Mouse (Mus musculus) neural tube, embryonic 12.5 days (tissue): Measurements from ENCODE around the gene Zp3. TPM values are rescaled to one million over a fixed set of nuclear protein-coding genes. Genes with fewer than 3 reads are reported as not detected.

Experiments used
- ATAC-seq: fragments of 200-750 bp; cut with Nextera tagmentation; 2 replicates; pipeline ENCODE4 v1.8.0; 2017; ENCODE audit warnings: low read depth, mild to moderate bottlenecking, moderate TSS enrichment, moderate library complexity; ENCODE audit not compliant: low FRiP score
- H3K27ac ChIP-seq: fragments of 300-500 bp; sonication (generic); 2 replicates; pipeline ENCODE4 v1.5.1; 2016
- H3K27me3 ChIP-seq: fragments of 300-500 bp; sonication (generic); replicated peaks from 2 replicates; pipeline ENCODE4 v1.6.1; 2016; ENCODE audit warnings: mild to moderate bottlenecking
- H3K36me3 ChIP-seq: fragments of 300-500 bp; sonication (generic); 2 replicates; pipeline ENCODE4 v1.6.1; 2016; ENCODE audit warnings: mild to moderate bottlenecking
- H3K4me1 ChIP-seq: fragments of 300-500 bp; sonication (generic); 2 replicates; pipeline ENCODE4 v1.6.1; 2016
- H3K4me2 ChIP-seq: fragments of 300-500 bp; sonication (generic); replicated peaks from 2 replicates; pipeline ENCODE4 v1.6.1; 2016; ENCODE audit warnings: mild to moderate bottlenecking
- H3K4me3 ChIP-seq: fragments of 300-500 bp; sonication (generic); 2 replicates; pipeline ENCODE4 v1.5.1; 2016
- H3K9ac ChIP-seq: fragments of 300-500 bp; sonication (generic); 2 replicates; pipeline ENCODE4 v1.6.1; 2016; ENCODE audit warnings: mild to moderate bottlenecking
- H3K9me3 ChIP-seq: fragments of 300-500 bp; sonication (generic); 2 replicates; pipeline ENCODE4 v1.6.1; 2016; ENCODE audit warnings: mild to moderate bottlenecking
- WGBS: fragments of 180-500 bp; shearing (Covaris S2); methylation state at CpG from one replicate; pipeline ENCODE4 v1.1.7; 2016; 5-methylcytosine and 5-hydroxymethylcytosine counted together
- polyA plus RNA-seq: library from polyadenylated mRNA; unstranded; fragments of >200 nt; fragmentation: Nextera tagmentation; extraction: Ambion mirVana; gene quantifications from 2 replicates; pipeline ENCODE4 v1.2.1, GENCODE M21; 2016

Zp3 gene
- polyA plus RNA-seq, 1 experiment from 2014 or later: not detected

DNA sequence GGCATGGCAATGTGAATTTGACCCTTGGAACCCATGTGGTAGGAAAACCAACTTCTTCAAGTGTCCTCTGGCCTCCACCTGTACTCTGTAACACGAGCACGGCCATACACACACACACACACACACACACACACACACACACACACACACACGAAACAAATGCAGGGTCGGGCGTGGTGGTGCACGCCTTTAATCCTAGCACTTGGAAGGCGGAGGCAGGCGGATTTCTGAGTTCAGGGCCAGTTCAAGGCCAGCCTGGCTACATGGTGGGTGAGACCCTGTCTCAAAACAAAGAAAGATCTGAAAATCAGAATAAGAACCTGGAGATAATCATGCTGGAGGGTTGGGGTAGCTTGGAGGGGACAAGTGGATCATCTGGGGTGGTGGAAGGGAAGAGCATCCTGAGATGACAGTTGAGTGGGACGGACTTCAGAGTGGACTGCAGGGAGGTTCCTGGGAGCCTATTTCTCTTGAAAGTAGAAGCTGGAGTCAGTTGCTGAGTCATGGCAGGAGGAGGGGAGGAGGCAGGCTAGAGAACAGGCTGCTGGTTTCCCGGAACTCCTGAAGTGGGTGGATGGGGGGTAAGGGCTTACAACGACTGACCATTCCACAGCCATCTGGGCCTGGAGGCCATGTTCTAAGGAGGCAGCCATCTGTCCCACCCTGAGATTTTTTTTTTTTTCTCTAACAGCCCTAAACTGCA lies 29.0 kb upstream of the Zp3 start:
- WGBS: 82% methylated on average over 11 of the region's 11 CpGs
- no peaks in the 10 kb centered on the region for H3K27me3 ChIP-seq
- no peaks in the 10 kb centered on the region for H3K9me3 ChIP-seq
- no peaks in the 10 kb centered on the region for H3K36me3 ChIP-seq
- no peak overlapping the region for H3K4me2 ChIP-seq
- H3K27ac ChIP-seq: no peak overlapping the region
- H3K4me1 ChIP-seq: peaks cover 9% of the 10 kb centered on the region; the same call in 1 of the 2 replicates
- ATAC-seq: no peak
- H3K4me3 ChIP-seq: no peak overlapping the region
- no peak overlapping the region for H3K9ac ChIP-seq

DNA sequence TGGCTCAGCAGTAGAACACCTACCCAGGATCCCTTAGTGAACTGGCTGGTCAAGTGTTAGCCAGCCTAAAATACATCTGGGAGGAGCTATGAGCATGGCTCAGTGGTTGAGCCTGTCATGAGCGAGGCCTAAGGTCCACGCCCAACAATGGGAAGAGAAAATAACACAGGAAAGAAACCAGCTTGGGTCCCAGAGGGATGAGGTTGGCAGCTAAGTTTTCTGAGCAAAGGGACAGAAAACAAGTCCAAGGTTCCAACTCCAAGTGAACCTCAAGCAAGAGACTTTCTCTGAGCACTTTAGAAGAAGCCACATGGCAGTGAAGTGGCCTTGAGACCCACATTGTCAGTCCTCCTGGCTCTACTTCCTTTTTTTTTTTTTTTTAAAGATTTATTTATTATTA lies 28.2 kb upstream of the Zp3 start:
- no peaks in the 10 kb centered on the region for H3K27me3 ChIP-seq
- no peaks in the 10 kb centered on the region for H3K9me3 ChIP-seq
- peaks cover under 1% of the 10 kb centered on the region; the same call in 1 of the 2 replicates for H3K4me1 ChIP-seq
- ATAC-seq: no peak
- H3K36me3 ChIP-seq: no peaks in the 10 kb centered on the region
- H3K4me3 ChIP-seq: no peak overlapping the region
- H3K4me2 ChIP-seq: no peak overlapping the region
- 94% methylated on average over 2 of the region's 2 CpGs for WGBS
- no peak overlapping the region for H3K9ac ChIP-seq
- no peak overlapping the region for H3K27ac ChIP-seq

DNA sequence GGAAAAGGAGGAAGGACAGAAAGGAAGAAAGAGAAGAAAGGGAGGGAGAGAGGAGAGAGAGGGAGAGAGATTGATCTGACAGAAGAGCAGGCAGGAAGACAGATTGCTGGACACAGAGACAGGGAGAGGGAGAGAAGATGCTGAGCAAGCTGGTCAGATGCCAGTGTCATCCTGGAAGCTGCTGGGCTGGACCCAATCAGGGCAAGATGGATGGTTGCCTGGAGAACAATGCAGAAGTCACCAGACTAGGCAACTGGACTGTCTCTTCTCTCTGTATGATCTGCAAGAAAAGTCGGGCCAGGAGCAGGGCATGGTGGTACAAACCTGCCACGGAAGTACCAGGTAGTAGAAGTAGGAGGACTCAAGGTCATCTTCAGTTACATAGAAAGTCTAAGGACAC lies 27.1 kb upstream of the Zp3 start:
- WGBS: 89% methylated on average over 2 of the region's 2 CpGs
- H3K9ac ChIP-seq: no peak overlapping the region
- H3K4me2 ChIP-seq: no peak overlapping the region
- H3K27ac ChIP-seq: no peak overlapping the region
- no peak for ATAC-seq
- no peaks in the 10 kb centered on the region for H3K9me3 ChIP-seq
- no peaks in the 10 kb centered on the region for H3K36me3 ChIP-seq
- no peak overlapping the region for H3K4me3 ChIP-seq
- H3K4me1 ChIP-seq: no peaks in the 10 kb centered on the region
- H3K27me3 ChIP-seq: no peaks in the 10 kb centered on the region

DNA sequence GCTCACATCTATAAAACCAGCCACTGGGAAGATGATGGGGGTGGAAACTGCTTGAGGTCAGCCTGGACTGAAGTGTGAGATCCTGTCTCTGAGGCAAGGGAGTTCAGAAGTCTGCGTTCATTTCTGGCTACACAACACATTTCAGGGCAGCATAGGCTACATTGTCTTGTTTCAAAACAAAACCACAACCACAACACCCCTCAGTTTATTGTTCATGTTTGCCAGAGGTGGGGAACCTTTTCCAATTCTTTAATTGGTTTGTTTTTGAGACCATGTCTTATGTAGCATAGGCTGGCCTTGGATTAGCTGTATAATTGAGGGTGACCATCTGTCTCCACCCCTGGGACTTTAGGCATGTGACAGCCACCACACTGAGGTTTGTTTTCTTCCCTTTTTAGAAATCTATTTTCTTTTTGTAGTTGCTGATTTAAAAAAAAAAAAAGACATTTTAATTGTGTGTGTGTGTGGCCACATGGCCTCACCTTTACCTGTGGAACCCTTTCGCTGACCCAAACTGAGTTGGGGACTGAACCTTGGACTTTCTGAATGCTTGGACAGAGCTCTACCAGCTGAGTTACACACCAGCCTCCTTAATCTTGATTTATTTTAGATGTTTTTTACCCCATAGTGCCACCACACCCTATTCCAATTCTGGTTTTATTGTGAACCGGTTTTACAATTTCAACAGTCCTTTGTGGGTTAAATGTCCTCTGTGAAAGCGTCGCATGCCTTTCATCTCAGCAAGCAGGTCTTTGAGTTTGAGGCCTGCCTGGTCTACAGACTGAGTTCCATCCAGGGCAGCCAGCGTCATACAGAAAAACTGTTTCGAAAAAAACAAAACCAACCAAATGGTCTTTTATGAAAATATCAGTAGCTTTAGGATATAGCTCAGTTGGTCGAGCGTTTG lies 23.3 kb upstream of the Zp3 start:
- Histone ChIP-seq H3K27ac (peak overlapping the region; percentile 51; the same call in 1 of the 2 replicates), H3K4me2 (peak overlapping the region; percentile 53), H3K4me1 (peaks cover under 1% of the 10 kb centered on the region; the same call in 1 of the 2 replicates), H3K27me3 (no peaks in the 10 kb centered on the region), H3K4me3 (0 out of 2 replicates have a peak overlapping the region, but pooled peaks have one; percentile 24), H3K9me3 (no peaks in the 10 kb centered on the region), H3K9ac (no peak overlapping the region), H3K36me3 (no peaks in the 10 kb centered on the region)
- WGBS: 78% methylated on average over 9 of the region's 9 CpGs
- no peak for ATAC-seq

DNA sequence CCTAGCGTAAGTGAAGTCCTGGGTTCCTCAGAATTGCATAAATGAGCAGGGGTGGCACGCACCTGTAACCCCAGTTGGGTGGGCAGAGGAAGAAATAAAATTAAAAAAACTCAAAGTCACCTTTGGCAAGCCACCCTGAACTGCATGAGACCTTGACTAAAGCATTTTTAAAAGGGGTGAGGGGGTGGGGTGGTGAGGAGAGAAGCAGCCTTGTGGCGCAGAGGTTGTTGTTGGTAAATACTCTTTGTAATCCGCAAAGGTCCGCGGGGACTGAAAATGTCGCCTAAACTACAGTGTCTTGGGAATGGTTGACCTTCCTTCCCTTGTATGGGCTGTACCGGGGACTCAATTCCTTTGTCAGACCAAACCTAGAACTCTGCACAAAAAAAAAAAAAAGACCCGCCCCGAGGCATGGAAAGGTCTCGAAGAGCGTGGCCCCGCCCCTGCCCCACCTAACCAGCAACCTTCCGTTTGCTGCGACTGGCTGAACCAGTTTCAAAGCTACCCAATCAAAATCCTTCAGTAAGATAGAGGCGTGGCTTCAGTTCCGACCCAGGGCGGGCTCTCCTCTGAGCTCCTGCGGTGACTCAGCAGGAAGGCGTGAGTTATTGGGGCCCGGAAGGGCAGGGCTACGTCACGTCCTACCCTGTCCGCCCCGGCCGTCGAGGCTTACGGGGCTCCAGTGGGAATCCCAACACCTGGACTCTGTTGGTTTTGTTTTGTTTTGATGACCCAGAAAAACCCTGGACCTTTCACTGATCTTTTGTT lies 22.5 kb upstream of the Zp3 start:
- ATAC-seq: peak; percentile 74
- Histone ChIP-seq H3K4me3 (peak overlapping the region; percentile 24), H3K27me3 (no peaks in the 10 kb centered on the region), H3K9me3 (no peaks in the 10 kb centered on the region), H3K9ac (no peak overlapping the region), H3K27ac (peak overlapping the region; percentile 51; the same call in 1 of the 2 replicates), H3K36me3 (no peaks in the 10 kb centered on the region), H3K4me1 (peaks cover 6% of the 10 kb centered on the region), H3K4me2 (peak overlapping the region; percentile 53)
- 9% methylated on average over 28 of the region's 28 CpGs for WGBS

DNA sequence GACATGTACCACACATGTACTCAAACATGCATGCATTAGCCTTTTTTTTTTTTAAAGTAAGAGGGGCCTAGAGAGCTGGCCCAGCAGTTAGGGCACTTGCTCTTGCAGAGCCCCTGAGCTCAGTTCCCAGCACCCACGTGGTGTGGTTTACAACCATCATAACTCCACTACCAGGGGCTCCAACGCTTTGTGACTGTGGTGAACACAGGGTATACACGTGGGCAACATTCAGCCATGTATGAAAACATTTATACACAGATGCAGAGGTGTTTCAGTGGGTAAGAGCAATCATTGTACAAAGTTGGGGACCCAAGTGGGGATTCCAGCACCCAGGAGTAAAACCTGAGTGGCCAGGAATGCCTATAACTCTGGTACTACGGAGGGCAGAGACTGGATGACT lies 21.5 kb upstream of the Zp3 start:
- Histone ChIP-seq H3K4me1 (peaks cover 11% of the 10 kb centered on the region), H3K9me3 (no peaks in the 10 kb centered on the region), H3K36me3 (no peaks in the 10 kb centered on the region), H3K4me2 (peak overlapping the region; percentile 53; the same call in 1 of the 2 replicates), H3K4me3 (no peak overlapping the region), H3K9ac (no peak overlapping the region), H3K27me3 (no peaks in the 10 kb centered on the region), H3K27ac (no peak overlapping the region)
- no peak for ATAC-seq
- 86% methylated on average over 4 of the region's 4 CpGs for WGBS

DNA sequence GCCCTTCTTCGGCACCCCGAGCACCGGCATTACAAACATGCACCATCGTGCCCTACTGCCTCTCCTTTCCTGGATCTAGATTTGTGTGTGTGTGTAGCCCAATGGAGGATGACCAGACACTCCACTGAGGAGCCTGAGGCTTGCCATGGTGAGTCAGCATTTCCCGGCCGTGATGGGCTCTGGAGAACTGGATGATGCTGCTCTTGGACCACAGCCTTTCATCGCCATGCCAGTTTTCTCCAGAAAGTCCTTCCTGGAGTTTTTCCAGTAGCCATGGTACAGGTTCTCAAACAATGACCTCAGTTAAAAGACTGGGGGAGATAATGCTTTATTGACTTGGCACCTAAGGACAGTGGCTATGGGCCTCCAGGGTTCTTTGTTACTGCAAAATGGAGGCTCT lies 20.0 kb upstream of the Zp3 start:
- Histone ChIP-seq H3K27me3 (no peaks in the 10 kb centered on the region; the same call in 1 of the 2 replicates), H3K36me3 (no peaks in the 10 kb centered on the region), H3K9me3 (no peaks in the 10 kb centered on the region), H3K4me1 (peaks cover 11% of the 10 kb centered on the region), H3K4me2 (no peak overlapping the region), H3K4me3 (no peak overlapping the region), H3K27ac (no peak overlapping the region), H3K9ac (no peak overlapping the region)
- no peak for ATAC-seq
- WGBS: 96% methylated on average over 7 of the region's 7 CpGs

DNA sequence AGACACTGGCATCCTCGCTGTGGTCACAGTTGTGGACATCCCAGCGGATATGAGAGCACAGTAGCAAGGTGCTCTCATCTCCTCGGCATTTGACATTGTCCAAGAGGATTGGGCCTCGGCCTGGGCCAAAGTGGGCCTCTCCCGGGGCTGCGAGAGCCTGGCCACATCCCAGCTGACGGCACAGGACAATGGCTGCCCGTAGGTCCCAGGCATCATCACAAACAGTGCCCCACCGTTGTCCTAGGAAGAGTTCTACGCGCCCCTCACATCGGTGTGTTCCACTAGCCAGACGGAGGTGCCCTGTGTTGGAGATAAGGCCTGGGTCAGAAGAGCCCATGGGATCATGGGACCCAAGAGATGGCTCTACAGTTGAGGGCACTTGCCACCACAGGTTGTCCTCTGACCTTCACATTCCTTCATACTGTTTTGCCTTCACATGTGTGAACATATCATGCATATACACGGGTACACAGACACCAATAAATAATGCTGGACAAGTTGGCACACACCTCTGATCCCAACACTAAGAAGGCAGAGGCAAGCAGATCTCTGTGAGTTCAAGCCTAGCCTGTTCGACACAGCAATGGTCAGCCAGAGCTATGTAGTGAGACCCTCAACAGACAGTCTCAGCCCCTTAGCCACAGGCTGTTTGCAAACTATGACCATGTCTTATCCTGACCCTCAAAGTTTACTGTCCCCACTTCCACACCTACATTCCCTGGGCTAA lies 18.8 kb upstream of the Zp3 start:
- no peak overlapping the region for H3K4me3 ChIP-seq
- no peak overlapping the region for H3K9ac ChIP-seq
- H3K4me1 ChIP-seq: peaks cover 11% of the 10 kb centered on the region
- ATAC-seq: no peak
- H3K36me3 ChIP-seq: no peaks in the 10 kb centered on the region
- WGBS: 95% methylated on average over 15 of the region's 15 CpGs
- H3K27me3 ChIP-seq: no peaks in the 10 kb centered on the region; the same call in 1 of the 2 replicates
- H3K9me3 ChIP-seq: no peaks in the 10 kb centered on the region
- H3K4me2 ChIP-seq: peak overlapping the region; percentile 96; the same call in 1 of the 2 replicates
- H3K27ac ChIP-seq: no peak overlapping the region

DNA sequence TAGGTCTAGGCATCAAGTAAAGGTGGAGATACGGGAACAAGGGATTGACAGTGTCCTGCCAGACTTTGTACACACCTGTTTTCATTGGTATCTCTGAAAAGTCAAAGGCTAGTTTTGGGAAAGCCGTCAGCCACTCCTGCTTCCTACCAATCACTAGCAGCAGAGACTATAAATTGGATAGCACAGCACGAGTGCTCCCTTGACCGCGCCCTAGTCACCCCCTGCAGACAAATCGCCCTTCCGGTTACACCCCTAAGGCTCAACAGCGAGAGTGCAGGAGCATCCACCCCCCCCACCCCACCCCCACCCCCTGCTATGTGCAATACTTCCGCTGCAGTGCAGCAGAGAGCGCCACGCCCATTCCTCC lies 17.8 kb upstream of the Zp3 start:
- Histone ChIP-seq H3K9ac (0 out of 2 replicates have a peak overlapping the region, but pooled peaks have one; percentile 35), H3K4me3 (peak overlapping the region; percentile 58), H3K27me3 (no peaks in the 10 kb centered on the region; the same call in 1 of the 2 replicates), H3K4me1 (peaks cover 11% of the 10 kb centered on the region), H3K4me2 (peak overlapping the region; percentile 96), H3K9me3 (no peaks in the 10 kb centered on the region), H3K27ac (peak overlapping the region; percentile 94), H3K36me3 (no peaks in the 10 kb centered on the region)
- WGBS: 1% methylated on average over 11 of the region's 11 CpGs
- peak; percentile 2; the same call in 1 of the 2 replicates for ATAC-seq

DNA sequence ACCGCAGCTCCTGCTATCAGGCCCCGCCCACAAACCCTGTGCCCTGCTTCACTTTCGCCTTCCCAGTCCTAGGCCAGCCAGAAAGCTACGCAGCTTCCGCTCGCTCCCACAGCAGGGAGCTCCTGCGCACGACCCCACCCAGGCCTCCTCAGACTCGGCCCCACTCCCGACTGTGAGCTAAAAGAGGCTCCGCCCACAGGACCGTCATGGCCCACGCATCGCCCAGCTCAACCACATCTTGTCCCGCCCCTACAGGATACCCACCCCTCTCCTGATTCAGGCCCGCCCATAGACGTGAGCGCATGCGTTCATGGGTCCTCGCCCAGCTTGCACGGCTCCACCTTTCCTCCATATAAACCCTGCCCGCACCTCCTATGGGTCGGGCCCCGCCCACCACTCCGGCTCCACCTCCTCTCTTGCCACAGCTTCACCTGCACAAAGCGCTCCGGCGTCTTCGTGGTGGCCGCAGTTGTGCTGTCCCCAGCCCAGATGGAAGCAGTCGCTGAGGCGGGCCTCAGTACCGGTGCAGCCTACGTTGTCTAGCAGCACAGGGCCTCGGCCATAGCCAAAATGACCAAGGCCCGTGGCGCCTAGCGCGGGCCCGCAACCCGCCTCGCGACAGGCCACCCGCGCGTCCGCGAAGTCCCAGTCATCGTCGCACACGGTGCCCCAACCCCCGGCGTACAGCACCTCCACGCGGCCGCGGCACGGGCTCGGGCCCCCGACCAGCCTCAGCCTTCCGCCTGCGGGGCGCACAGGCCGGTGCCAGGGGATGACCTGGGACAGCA lies 17.2 kb upstream of the Zp3 start:
- no peaks in the 10 kb centered on the region; the same call in 1 of the 2 replicates for H3K27me3 ChIP-seq
- peak overlapping the region; percentile 96 for H3K4me2 ChIP-seq
- H3K36me3 ChIP-seq: no peaks in the 10 kb centered on the region
- no peaks in the 10 kb centered on the region for H3K9me3 ChIP-seq
- WGBS: under 1% methylated on average over 64 of the region's 64 CpGs
- peaks cover 11% of the 10 kb centered on the region for H3K4me1 ChIP-seq
- H3K9ac ChIP-seq: peak overlapping the region; percentile 89
- peak overlapping the region; percentile 58 for H3K4me3 ChIP-seq
- peak overlapping the region; percentile 94 for H3K27ac ChIP-seq
- peak; percentile 95 for ATAC-seq

DNA sequence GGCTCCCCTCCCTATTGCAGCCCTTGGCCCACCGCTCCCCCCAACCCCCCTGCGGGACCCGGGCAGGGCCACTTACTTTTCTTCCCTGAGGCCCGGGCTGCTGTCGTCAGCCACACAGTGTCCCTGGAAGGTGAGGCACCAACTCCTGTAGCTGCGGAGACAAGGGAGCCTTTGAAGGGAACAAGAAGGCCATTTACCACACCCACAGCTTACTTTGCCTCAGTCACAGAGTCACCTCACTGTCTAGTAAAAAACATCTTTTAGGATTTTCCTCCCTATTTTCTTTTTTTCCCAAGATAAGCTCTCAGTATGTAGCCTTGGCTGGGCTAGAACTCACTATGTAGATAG lies 16.6 kb upstream of the Zp3 start:
- Histone ChIP-seq H3K36me3 (no peaks in the 10 kb centered on the region), H3K9me3 (no peaks in the 10 kb centered on the region), H3K9ac (peak overlapping the region; percentile 89), H3K27ac (peak overlapping the region; percentile 94), H3K4me2 (peak overlapping the region; percentile 96), H3K27me3 (no peaks in the 10 kb centered on the region; the same call in 1 of the 2 replicates), H3K4me3 (peak overlapping the region; percentile 58), H3K4me1 (peaks cover 11% of the 10 kb centered on the region)
- 6% methylated on average over 6 of the region's 6 CpGs for WGBS
- ATAC-seq: no peak
